Mouse (Mus musculus): Measurements from ENCODE around the gene Unc13b.

DNA sequence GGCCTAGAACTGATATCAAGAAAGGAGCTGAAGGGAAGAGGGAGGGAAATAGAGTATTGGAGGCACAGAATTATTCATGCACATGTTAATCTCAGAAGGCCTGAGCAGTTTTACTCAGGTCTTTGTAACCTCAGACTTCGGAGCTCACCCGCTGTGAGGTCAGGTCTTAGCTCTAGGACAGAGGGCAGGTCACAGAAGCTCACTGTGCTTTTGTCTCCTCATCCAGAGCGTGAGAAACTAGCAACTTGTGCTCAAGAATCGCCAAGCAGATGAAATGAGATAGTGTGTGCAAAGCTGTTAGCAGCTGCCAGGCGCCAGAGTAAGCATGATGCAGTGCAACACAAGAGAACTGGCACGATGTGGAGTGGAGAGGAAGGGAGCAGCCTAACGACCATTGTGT lies 189.3 kb downstream of the Unc13b start:
- TF ChIP-seq POLR2A (IDR thresholded peaks at IDR 0.05; ENCODE audit: control insufficient read depth, low read depth, low read length) (no peak), CTCF (IDR thresholded peaks at IDR 0.05; ENCODE audit: control insufficient read depth, insufficient read depth, insufficient replicate concordance, low read depth, low read length) (no peak)

Data from testis, adult 2 months (tissue).